Comparison of ENCODE assay signal across 18 mouse cellular contexts in the genomic region with DNA sequence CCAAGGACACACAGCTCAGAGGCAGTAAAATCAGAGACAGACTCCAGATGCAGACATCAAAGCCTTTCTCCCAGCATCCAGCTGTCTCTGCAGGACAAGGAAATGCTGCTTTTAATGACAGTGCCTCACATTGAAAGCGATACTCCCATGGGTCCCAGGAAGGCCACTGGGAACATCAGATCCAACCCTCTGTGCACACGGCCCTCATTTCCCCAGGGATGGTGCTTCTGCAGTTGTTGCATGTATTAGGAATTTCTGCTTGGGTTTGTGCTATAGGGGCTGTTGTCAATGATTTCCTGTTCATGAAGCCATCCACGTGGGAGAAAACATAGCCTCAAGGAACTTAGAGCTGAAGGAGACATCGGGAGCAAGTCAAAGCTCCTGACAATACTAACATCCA. TPM values are rescaled to one million over a fixed set of nuclear protein-coding genes. Genes with fewer than 3 reads are reported as not detected.
A peak's percentile ranks its signal among the peaks of the same experiment; 100 is the strongest.
DNase-seq lines count a peak whose midpoint lies in the region; ATAC-seq and TF ChIP-seq lines count a peak whose summit lies in the region.
"Had no signal": no experiment of that assay in that cellular context is flagged by ENCODE, and none has a peak within 500 bp of the region (broad histone marks: within the 10 kb centered on the region; RNA-seq: fewer than 3 reads in every experiment).

No protein-coding gene starts in this region.

- H3K4me1 ChIP-seq in heart, embryonic 11.5 days (ENCODE audit: control insufficient read depth, insufficient read depth, low read length) = peaks cover 34% of the 10 kb centered on the region
- H3K4me1 ChIP-seq in midbrain, embryonic 10.5 days = peaks cover 68% of the 10 kb centered on the region
- H3K4me1 ChIP-seq in midbrain, embryonic 15.5 days = peaks cover 54% of the 10 kb centered on the region

- no peak overlapping the region for H3K27ac ChIP-seq in heart, embryonic 11.5 days (ENCODE audit: low read depth, low read length)
- H3K27ac ChIP-seq in midbrain, embryonic 10.5 days (replicated peaks) = peak overlapping the region; percentile 100
- no peak overlapping the region for H3K27ac ChIP-seq in midbrain, embryonic 15.5 days
- H3K27ac ChIP-seq: embryonic facial prominence, embryonic 15.5 days had no signal

- no peak overlapping the region for H3K9ac ChIP-seq in heart, embryonic 11.5 days (ENCODE audit: low read depth, low read length)
- no peak overlapping the region for H3K9ac ChIP-seq in midbrain, embryonic 15.5 days
- H3K9ac ChIP-seq: embryonic facial prominence, embryonic 15.5 days; kidney, embryonic 15.5 days; lung, embryonic 14.5 days had no signal

- no peak for ATAC-seq in cerebellum, adult (ENCODE audit: insufficient number of reproducible peaks, low FRiP score, low TSS enrichment)
- ATAC-seq in heart, embryonic 11.5 days (replicated peaks; ENCODE audit: insufficient number of reproducible peaks, low FRiP score, low TSS enrichment) = no peak
- no peak for ATAC-seq in midbrain, embryonic 15.5 days (replicated peaks)
- ATAC-seq: forebrain, embryonic 16.5 days had no signal

- no peaks in the 10 kb centered on the region for H3K27me3 ChIP-seq in heart, embryonic 11.5 days (ENCODE audit: control insufficient read depth, insufficient read depth, low read length)
- no peaks in the 10 kb centered on the region for H3K27me3 ChIP-seq in midbrain, embryonic 10.5 days (ENCODE audit: low read depth, poor library complexity, severe bottlenecking)
- no peaks in the 10 kb centered on the region for H3K27me3 ChIP-seq in midbrain, embryonic 15.5 days (replicated peaks)
- H3K27me3 ChIP-seq in myocyte (ENCODE audit: control insufficient read depth, insufficient read depth, insufficient read length) = no peaks in the 10 kb centered on the region

- DNase-seq in cerebellum, adult 9-10 months = peak; percentile 1
- DNase-seq in heart, postnatal 4 days = no peak
- no peak for DNase-seq in midbrain, embryonic 10.5 days (ENCODE audit: low spot score)
- DNase-seq in right cerebral cortex, postnatal 36 days (ENCODE audit: low spot score in 2 of 2) = no peak
- DNase-seq: cerebellum, adult 11 months; cerebellum, postnatal 36 days; layer of hippocampus, adult 9-11 months; thymus, adult 2 months had no signal

- no peak overlapping the region for H3ac ChIP-seq in myocyte (ENCODE audit: control insufficient read depth, insufficient read length)

- no peak for TF ChIP-seq POLR2A in myocyte (IDR thresholded peaks at IDR 0.05; ENCODE audit: insufficient read length, low read depth)

- peaks cover 12% of the 10 kb centered on the region for H3K79me2 ChIP-seq in myocyte (ENCODE audit: control insufficient read depth, insufficient read depth)

- 36% methylated on average over 4 of the region's 4 CpGs for WGBS in heart, embryonic 11.5 days (ENCODE audit: insufficient replicate concordance)
- 51% methylated on average over 4 of the region's 4 CpGs for WGBS in midbrain, embryonic 10.5 days
- WGBS in midbrain, embryonic 15.5 days = 49% methylated on average over 4 of the region's 4 CpGs

- H3K9me3 ChIP-seq in heart, embryonic 11.5 days (replicated peaks; ENCODE audit: control insufficient read depth, low read length) = no peaks in the 10 kb centered on the region
- H3K9me3 ChIP-seq in midbrain, embryonic 10.5 days (replicated peaks) = no peaks in the 10 kb centered on the region
- H3K9me3 ChIP-seq in midbrain, embryonic 15.5 days = no peaks in the 10 kb centered on the region
- H3K9me3 ChIP-seq: embryonic facial prominence, embryonic 15.5 days; kidney, embryonic 15.5 days had no signal

- no peak overlapping the region for H3K4me3 ChIP-seq in heart, embryonic 11.5 days (ENCODE audit: low read depth, low read length)
- H3K4me3 ChIP-seq in midbrain, embryonic 10.5 days = no peak overlapping the region
- H3K4me3 ChIP-seq in midbrain, embryonic 15.5 days = no peak overlapping the region
- H3K4me3 ChIP-seq in myocyte = no peak overlapping the region
- H3K4me3 ChIP-seq: embryonic facial prominence, embryonic 15.5 days had no signal

- H3K4me2 ChIP-seq in heart, embryonic 11.5 days = peak overlapping the region; percentile 58; the same call in 1 of the 2 replicates
- no peak overlapping the region for H3K4me2 ChIP-seq in midbrain, embryonic 15.5 days
- peak overlapping the region; percentile 63 for H3K4me2 ChIP-seq in myocyte (ENCODE audit: low read depth)

- H3K36me3 ChIP-seq in heart, embryonic 11.5 days (ENCODE audit: control insufficient read depth, insufficient read depth, low read length) = no peaks in the 10 kb centered on the region
- peaks cover 38% of the 10 kb centered on the region for H3K36me3 ChIP-seq in midbrain, embryonic 10.5 days
- H3K36me3 ChIP-seq in midbrain, embryonic 15.5 days (replicated peaks) = no peaks in the 10 kb centered on the region
- H3K36me3 ChIP-seq in myocyte (ENCODE audit: control insufficient read depth, insufficient read depth) = no peaks in the 10 kb centered on the region
- H3K36me3 ChIP-seq: embryonic facial prominence, embryonic 15.5 days; kidney, embryonic 15.5 days had no signal

TF ChIP-seq in myocyte, 11 proteins besides CTCF, POLR2A, EP300 and RAD21:
- TF ChIP-seq POLR2AphosphoS2 (IDR thresholded peaks at IDR 0.05; ENCODE audit: insufficient read length, low read depth) (no peak), REST (IDR thresholded peaks at IDR 0.05; ENCODE audit: insufficient read depth, insufficient read length) (no peak), SRF (IDR thresholded peaks at IDR 0.05; ENCODE audit: control insufficient read depth, insufficient read length, low read depth) (no peak), MYOD1 (IDR thresholded peaks at IDR 0.05; ENCODE audit: control insufficient read depth in 1 of 3, insufficient read length in 2 of 3, low read depth in 2 of 3) (peak in 2 of 3 experiments; percentile 13 to 14)

RNA-seq across cellular contexts. Expression of gene Pknox2, which starts 8.3 kb away (rescaled TPM):
- 5.2 and 6.3 TPM in 2 replicates for polyA plus RNA-seq in heart, embryonic 11.5 days (2014; fragmentation: Nextera tagmentation; extraction: Ambion mirVana)
- 1 to 10 TPM; 7.0 TPM for total RNA-seq in heart, postnatal 4 days (2021)
- 41.5 and 45.0 TPM in 2 replicates for polyA plus RNA-seq in midbrain, embryonic 10.5 days (2016; fragmentation: Nextera tagmentation; extraction: Ambion mirVana)
- 31.6 and 35.0 TPM in 2 replicates for polyA plus RNA-seq in midbrain, embryonic 15.5 days (2015; fragmentation: Nextera tagmentation; extraction: Ambion mirVana)
- polyA plus RNA-seq in myocyte (2012; fragmentation: generic; extraction: Trizol) = 20.4 TPM
- total RNA-seq: monocyte, adult 5-6 weeks; neutrophil, adult 5-6 weeks had no signal
